Mouse (Mus musculus) embryonic facial prominence, embryonic 14.5 days (tissue): ENCODE measurements at regions not wholly inside any gene's neighbourhood (a gene's known extent, or its start where the extent isn't known, plus 50 kb on each side); places are given as distances from the start of the nearest gene placed in this dataset.

Experiments
- ATAC-seq: fragments of 200-750 bp; cut with Nextera tagmentation; 2 replicates; pipeline ENCODE4 v1.8.0; 2017; ENCODE audit warnings: low read depth, moderate number of reproducible peaks, moderate TSS enrichment
- DNase-seq: peaks from one replicate; pipeline ENCODE4 v3.0.0-alpha.2; 2015; ENCODE audit warnings: low spot score
- H3K27ac ChIP-seq: fragments of 300-500 bp; sonication (generic); replicated peaks from 2 replicates; pipeline ENCODE4 v1.5.1; 2014; ENCODE audit warnings: low read depth, mild to moderate bottlenecking, low read length, moderate library complexity
- H3K27me3 ChIP-seq: fragments of 300-500 bp; sonication (generic); replicated peaks from 2 replicates; pipeline ENCODE4 v1.6.1; 2014; ENCODE audit warnings: low read length; ENCODE audit not compliant: control insufficient read depth, insufficient read depth
- H3K36me3 ChIP-seq: fragments of 300-500 bp; sonication (generic); 2 replicates; pipeline ENCODE4 v1.6.1; 2014; ENCODE audit warnings: low read length, mixed read lengths; ENCODE audit not compliant: control insufficient read depth, insufficient read depth
- H3K4me1 ChIP-seq: fragments of 300-500 bp; sonication (generic); 2 replicates; pipeline ENCODE4 v1.6.1; 2014; ENCODE audit warnings: antibody characterized with exemption, low read length; ENCODE audit not compliant: control insufficient read depth, insufficient read depth
- H3K4me2 ChIP-seq: fragments of 300-500 bp; sonication (generic); 2 replicates; pipeline ENCODE4 v1.6.1; 2014; ENCODE audit warnings: low read depth, mild to moderate bottlenecking, low read length, moderate library complexity, mixed read lengths
- H3K4me3 ChIP-seq: fragments of 300-500 bp; sonication (generic); 2 replicates; pipeline ENCODE4 v1.5.1; 2014; ENCODE audit warnings: low read depth, mild to moderate bottlenecking, low read length
- H3K9ac ChIP-seq: fragments of 300-500 bp; sonication (generic); 2 replicates; pipeline ENCODE4 v1.6.1; 2014; ENCODE audit warnings: low read depth, mild to moderate bottlenecking, low read length, moderate library complexity, mixed read lengths
- H3K9me3 ChIP-seq: fragments of 300-500 bp; sonication (generic); 2 replicates; pipeline ENCODE4 v1.6.1; 2016; ENCODE audit warnings: low read length; ENCODE audit not compliant: control insufficient read depth
- WGBS: fragments of 180-500 bp; shearing (Covaris S2); extraction: QIAGEN DNeasy Blood & Tissue Kit; methylation state at CpG from one replicate; pipeline ENCODE4 v1.1.7; 2014; 5-methylcytosine and 5-hydroxymethylcytosine counted together

- peaks cover 23% of the 10 kb centered on the region for H3K4me1 ChIP-seq
Measured at GRCm38 (mm10) chr17:85891243-85891642, 203.2 kb upstream of the Six2 start.

GRCm38 (mm10) chr17:85889746-85890532 lies 201.9 kb upstream of the Six2 start:
- peaks cover 31% of the 10 kb centered on the region for H3K4me1 ChIP-seq
- H3K27me3 ChIP-seq = 0 out of 2 replicates have a peak, but pooled peaks cover 3% of the 10 kb centered on the region
- no peaks in the 10 kb centered on the region for H3K36me3 ChIP-seq
- no peak overlapping the region for H3K4me2 ChIP-seq
- no peak overlapping the region for H3K4me3 ChIP-seq
- ATAC-seq (no peak), DNase-seq (no peak)
- no peak overlapping the region for H3K9ac ChIP-seq
- H3K27ac ChIP-seq = no peak overlapping the region
- 63% methylated on average over 18 of the region's 18 CpGs for WGBS
- H3K9me3 ChIP-seq = no peaks in the 10 kb centered on the region

More at GRCm38 (mm10) chr17:85891243-85891642, 203.2 kb upstream of the Six2 start:
- no peak overlapping the region for H3K27ac ChIP-seq
- DNase-seq (no peak), ATAC-seq (no peak)
- no peak overlapping the region for H3K4me3 ChIP-seq
- H3K9me3 ChIP-seq = no peaks in the 10 kb centered on the region
- 0 out of 2 replicates have a peak, but pooled peaks cover 3% of the 10 kb centered on the region for H3K27me3 ChIP-seq
- no peak overlapping the region for H3K9ac ChIP-seq
- no peaks in the 10 kb centered on the region for H3K36me3 ChIP-seq
- 64% methylated on average over 2 of the region's 2 CpGs for WGBS
- no peak overlapping the region for H3K4me2 ChIP-seq

- Histone ChIP-seq H3K36me3 (no peaks in the 10 kb centered on the region), H3K4me3 (no peak overlapping the region), H3K4me1 (peaks cover 31% of the 10 kb centered on the region), H3K27ac (no peak overlapping the region), H3K9ac (no peak overlapping the region), H3K27me3 (0 out of 2 replicates have a peak, but pooled peaks cover 3% of the 10 kb centered on the region), H3K4me2 (no peak overlapping the region), H3K9me3 (no peaks in the 10 kb centered on the region)
- no peak for ATAC-seq
- 88% methylated on average over 10 of the region's 10 CpGs for WGBS
- DNase-seq = no peak
Measured at GRCm38 (mm10) chr17:85888568-85889398, 200.7 kb upstream of the Six2 start.

- Histone ChIP-seq H3K27ac (no peak overlapping the region), H3K27me3 (0 out of 2 replicates have a peak, but pooled peaks cover 3% of the 10 kb centered on the region), H3K4me3 (no peak overlapping the region), H3K4me2 (no peak overlapping the region), H3K9me3 (no peaks in the 10 kb centered on the region), H3K9ac (no peak overlapping the region), H3K4me1 (peaks cover 45% of the 10 kb centered on the region), H3K36me3 (no peaks in the 10 kb centered on the region)
- ATAC-seq = peak; percentile 59; the same call in 1 of the 2 replicates
- WGBS = 43% methylated on average over 6 of the region's 6 CpGs
- peak; percentile 69 for DNase-seq
Measured at GRCm38 (mm10) chr17:85886675-85887074, 198.6 kb upstream of the Six2 start.

GRCm38 (mm10) chr17:85886237-85886636 lies 198.2 kb upstream of the Six2 start:
- Histone ChIP-seq H3K9me3 (no peaks in the 10 kb centered on the region), H3K36me3 (no peaks in the 10 kb centered on the region), H3K9ac (no peak overlapping the region), H3K27ac (peak overlapping the region; percentile 39; the same call in 1 of the 2 replicates), H3K4me1 (peaks cover 48% of the 10 kb centered on the region), H3K27me3 (0 out of 2 replicates have a peak, but pooled peaks cover 3% of the 10 kb centered on the region), H3K4me2 (no peak overlapping the region), H3K4me3 (no peak overlapping the region)
- DNase-seq (peak; percentile 82), ATAC-seq (peak; percentile 74)
- 16% methylated on average over 4 of the region's 4 CpGs for WGBS

- H3K9ac ChIP-seq = no peak overlapping the region
- H3K27ac ChIP-seq = no peak overlapping the region; the same call in 1 of the 2 replicates
- no peak overlapping the region for H3K4me3 ChIP-seq
- no peaks in the 10 kb centered on the region for H3K27me3 ChIP-seq
- H3K9me3 ChIP-seq = no peaks in the 10 kb centered on the region
- DNase-seq (no peak), ATAC-seq (no peak)
- H3K4me2 ChIP-seq = no peak overlapping the region
- peaks cover 39% of the 10 kb centered on the region for H3K4me1 ChIP-seq
- H3K36me3 ChIP-seq = no peaks in the 10 kb centered on the region
- 29% methylated on average over 8 of the region's 8 CpGs for WGBS
Measured at GRCm38 (mm10) chr17:85881636-85882170, 193.6 kb upstream of the Six2 start.

- Histone ChIP-seq H3K4me3 (no peak overlapping the region), H3K4me2 (no peak overlapping the region), H3K4me1 (peaks cover 38% of the 10 kb centered on the region), H3K36me3 (no peaks in the 10 kb centered on the region), H3K9ac (no peak overlapping the region), H3K27ac (no peak overlapping the region), H3K9me3 (no peaks in the 10 kb centered on the region), H3K27me3 (no peaks in the 10 kb centered on the region)
- ATAC-seq (peak; percentile 35; the same call in 1 of the 2 replicates), DNase-seq (peak; percentile 75)
- WGBS = 33% methylated on average over 5 of the region's 5 CpGs
Measured at GRCm38 (mm10) chr17:85881046-85881445, 193.0 kb upstream of the Six2 start.

- Histone ChIP-seq H3K27ac (no peak overlapping the region), H3K4me2 (no peak overlapping the region), H3K9ac (no peak overlapping the region), H3K4me1 (peaks cover 36% of the 10 kb centered on the region), H3K4me3 (no peak overlapping the region), H3K27me3 (no peaks in the 10 kb centered on the region), H3K9me3 (no peaks in the 10 kb centered on the region), H3K36me3 (no peaks in the 10 kb centered on the region)
- ATAC-seq = no peak
- WGBS = 42% methylated on average over 3 of the region's 3 CpGs
- no peak for DNase-seq
Measured at GRCm38 (mm10) chr17:85877426-85877825, 189.4 kb upstream of the Six2 start.
